Mouse (Mus musculus): ENCODE measurements at regions not wholly inside any gene's neighbourhood (a gene's known extent, or its start where the extent isn't known, plus 50 kb on each side); places are given as distances from the start of the nearest gene placed in this dataset.

DNA sequence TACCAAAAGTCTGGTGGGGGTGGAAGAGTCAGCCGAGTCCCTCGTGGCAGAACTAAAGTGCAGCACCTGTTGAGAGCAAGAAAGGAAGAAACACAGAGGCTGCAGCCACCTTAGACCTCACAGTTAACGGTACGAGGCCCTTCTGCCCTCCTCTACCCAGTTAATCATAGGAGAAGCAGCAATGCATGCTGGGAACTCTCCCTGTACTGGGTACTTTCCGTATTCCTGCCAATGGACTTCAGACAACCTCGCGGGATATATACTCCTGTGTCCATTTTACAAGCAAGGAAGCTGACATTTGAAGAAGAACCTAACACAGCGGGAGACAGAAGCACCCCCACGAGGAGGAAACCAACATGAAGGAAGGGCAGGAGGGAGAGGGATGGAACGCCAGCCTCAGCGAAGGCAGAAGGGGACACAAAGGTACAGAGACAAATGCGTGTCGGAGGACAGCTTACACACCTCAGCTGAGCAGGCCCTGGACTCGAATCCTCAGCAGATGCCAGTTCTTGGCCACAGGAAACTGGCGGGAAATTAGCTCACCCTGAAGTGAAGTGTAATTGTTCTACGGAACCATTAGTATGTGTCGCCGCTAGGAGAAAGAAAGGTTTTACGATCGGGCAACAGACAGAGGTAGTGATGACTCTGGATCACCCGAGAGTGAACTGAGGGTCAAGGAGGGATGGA is 170.6 kb upstream of the Jarid2 start:
- no peak for DNase-seq (ENCODE audit: low spot score)

- no peak for DNase-seq (ENCODE audit: low spot score)
Measured at GRCm38 (mm10) chr13:44559178-44559565, 170.1 kb upstream of the Jarid2 start.

DNA sequence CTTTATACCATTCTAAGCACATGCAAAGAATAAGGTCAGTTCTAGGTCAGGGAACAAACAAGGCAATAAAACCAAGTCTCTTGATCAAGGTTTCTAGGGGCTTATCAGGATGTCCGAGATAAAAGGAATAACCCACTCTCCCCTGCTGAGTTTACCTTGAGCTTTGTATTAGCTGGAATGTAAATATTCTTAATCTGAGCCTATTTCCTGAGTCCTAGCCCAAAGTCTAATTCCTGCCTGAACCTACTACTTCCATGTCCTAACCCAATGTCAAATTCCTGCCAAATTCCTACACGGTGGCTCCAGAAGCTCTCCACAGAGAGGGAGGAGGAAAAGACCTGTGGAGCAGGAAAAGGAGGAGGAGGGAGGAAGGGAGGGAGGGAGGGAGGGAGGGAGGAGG is 169.6 kb upstream of the Jarid2 start:
- no peak for DNase-seq (ENCODE audit: low spot score)

GRCm38 (mm10) chr13:44564705-44565104 is 164.6 kb upstream of the Jarid2 start:
- no peak for DNase-seq (ENCODE audit: low spot score)

- DNase-seq (ENCODE audit: low spot score) = no peak
Measured at GRCm38 (mm10) chr13:44567696-44568095, 161.6 kb upstream of the Jarid2 start.

DNA sequence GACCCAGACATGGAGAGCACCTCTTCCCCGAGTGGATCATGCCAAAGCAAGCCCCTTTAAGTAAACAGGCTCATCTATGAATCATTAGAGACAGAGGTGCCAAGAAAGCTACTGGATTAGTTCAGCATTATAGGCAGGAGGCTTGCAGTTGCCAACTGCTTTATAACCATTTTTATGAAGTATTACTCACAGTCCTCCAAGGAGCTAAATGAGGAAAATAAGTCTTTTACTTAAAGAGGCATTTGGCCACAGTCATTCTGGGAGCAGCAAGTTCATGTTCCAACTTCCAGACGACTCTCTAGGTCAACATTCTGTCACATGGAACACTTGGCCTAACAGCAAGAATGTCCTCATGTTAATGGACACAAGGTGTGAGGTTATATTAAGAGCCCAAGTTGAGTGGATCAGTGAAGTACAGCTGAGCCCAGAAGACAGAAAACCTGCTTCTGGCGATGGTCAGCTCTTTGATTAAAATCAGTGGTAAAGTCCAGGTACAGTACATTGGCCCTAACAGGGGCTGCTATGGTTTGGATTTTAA is 160.0 kb upstream of the Jarid2 start:
- DNase-seq (ENCODE audit: low spot score) = no peak

DNA sequence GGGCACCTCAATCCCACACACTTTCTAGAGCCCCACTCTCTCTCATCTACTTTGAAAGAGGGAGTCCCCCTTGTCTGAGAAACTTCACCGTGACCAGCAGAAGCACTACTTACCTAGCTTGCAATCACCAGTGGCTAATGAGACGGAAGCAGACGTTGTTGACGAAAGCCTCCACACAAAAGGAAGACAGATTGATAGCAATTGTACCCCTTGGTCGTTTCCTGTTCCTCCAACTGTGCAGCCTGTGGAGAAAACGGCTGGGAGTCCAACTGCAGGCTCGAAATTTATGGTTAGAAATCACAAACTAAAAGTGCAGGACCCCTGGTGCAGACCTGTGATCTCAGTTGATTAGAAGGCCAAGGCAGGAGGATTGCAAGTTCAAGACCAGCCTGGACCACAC is 155.8 kb upstream of the Jarid2 start:
- DNase-seq (ENCODE audit: low spot score) = no peak

DNA sequence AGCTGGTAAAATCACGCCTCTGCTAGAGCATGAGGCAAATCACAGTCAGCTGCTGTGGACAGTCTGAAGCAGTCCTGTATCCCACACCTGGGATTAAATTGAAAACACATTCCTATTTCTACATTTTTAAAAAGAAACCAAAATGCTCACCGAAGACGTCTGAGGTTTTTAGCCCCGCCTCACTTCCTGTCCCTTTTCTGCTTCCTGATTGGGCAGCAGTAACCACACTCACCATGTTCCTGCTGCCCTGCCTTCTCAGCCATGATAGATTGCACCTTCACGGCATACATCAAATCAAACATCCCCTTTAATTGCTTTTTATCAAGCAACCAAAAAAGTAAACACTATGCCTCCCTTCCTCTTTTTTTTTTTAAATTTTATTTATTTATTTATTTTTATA is 150.1 kb upstream of the Jarid2 start:
- no peak for DNase-seq (ENCODE audit: low spot score)

DNA sequence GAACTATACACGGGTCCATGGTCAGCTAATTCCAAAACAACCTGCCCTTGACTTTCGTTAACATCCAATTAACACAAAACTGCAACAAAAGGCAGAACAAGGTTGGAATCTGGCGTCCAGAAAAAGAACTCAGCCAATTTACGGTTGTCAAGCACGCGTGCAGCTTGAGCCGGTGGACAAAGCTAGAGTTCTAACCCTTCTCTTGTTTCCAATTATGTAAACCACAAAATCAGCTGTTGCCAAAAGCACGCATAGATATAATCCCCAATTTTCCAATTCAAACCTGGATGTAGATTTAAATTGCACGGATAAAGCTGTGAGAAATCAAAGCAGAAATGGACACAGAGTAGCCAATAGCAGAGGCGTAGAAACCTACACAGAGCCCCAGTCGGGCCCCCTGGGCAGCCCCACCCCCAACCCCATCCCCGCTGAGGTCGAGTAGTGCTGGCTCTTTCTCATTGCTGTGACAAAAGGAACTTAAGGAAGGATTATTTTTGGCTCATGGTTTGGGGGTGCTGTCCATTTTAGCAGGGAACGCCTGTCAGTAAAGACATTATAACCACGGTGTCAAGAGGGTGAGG is 149.0 kb upstream of the Jarid2 start:
- no peak for DNase-seq (ENCODE audit: low spot score)

DNA sequence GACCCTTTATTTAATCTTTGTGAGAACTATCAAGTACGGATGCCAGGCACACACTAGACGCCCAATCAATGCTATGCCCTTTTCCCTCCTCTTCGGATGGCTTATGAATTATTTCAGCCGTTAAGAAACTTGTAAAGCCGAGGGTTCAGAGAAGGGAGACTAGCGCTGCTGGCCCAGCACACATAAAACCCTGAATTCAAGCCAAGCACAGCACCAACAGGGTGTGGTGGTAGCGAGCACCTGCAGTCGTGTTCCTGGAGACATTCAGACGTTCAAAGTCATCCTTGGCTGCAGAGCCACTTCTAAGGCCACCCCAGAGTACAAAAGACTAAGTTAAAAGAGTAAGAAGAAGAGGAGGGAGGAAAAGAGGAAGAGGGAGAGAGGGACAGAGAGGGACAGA is 148.5 kb upstream of the Jarid2 start:
- DNase-seq (ENCODE audit: low spot score) = no peak

DNA sequence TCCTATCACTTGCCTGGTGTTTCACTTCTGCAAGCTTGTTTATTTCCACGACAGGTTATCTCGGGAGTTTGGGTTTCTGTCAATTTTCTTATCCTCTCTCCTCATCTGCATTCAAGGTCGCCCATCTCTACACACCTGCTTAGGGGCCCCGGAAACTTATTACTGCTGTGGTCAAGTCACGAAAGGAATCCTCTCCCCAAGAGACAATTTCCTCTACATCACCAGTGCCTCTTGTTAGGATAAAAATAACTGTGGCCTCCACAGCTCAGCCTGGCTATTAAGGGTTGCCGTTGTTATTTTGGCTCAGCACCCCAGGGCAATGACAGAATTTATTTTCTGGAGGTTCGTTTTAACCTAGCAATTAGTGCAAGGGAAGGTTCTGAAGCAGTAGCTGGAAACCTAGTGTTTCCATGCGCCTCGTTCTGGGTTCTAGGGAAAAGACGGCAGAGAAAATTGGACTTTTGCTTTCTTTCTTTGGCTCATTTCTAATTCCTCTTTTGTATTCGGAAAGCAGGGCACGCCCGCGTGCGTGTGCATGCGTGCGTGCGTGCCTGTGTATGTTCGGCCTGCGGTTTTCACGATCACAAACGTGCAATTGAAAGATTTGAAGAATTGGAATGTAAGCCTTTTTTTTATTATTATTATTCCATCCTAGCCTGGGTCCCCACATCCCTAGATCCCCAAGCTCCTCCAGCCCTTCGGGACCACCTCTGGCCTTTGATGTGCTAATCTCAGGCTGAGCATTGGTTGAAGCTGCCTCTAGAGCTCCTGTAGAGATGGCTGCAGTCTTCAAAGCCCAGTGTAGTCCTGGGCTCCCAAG is 147.1 kb upstream of the Jarid2 start:
- no peak for DNase-seq (ENCODE audit: low spot score)

- DNase-seq (ENCODE audit: low spot score) = no peak
Measured at GRCm38 (mm10) chr13:44582767-44583085, 146.5 kb upstream of the Jarid2 start.

DNA sequence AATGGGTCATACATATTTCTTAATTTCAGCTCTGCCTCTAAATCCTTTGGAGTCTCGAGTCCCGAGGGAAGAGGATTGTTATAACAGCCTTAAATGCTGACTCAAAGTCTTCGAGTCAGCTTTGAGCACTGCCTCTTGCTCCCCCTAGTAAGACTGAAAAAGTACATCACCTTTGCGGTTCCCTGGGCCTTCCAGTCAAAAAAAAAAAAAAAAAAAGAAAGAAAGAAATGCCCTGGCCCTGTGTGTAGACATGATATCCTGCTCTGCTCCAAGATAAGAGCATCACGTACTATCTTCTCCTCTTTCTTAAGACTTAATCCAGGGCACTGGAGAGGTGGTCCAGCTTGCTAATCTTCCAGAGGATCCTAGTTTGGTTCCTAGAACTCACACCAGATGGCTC is 145.7 kb upstream of the Jarid2 start:
- no peak for DNase-seq (ENCODE audit: low spot score)

- DNase-seq (ENCODE audit: low spot score) = no peak
Measured at GRCm38 (mm10) chr13:44584151-44584550, 145.1 kb upstream of the Jarid2 start.

DNA sequence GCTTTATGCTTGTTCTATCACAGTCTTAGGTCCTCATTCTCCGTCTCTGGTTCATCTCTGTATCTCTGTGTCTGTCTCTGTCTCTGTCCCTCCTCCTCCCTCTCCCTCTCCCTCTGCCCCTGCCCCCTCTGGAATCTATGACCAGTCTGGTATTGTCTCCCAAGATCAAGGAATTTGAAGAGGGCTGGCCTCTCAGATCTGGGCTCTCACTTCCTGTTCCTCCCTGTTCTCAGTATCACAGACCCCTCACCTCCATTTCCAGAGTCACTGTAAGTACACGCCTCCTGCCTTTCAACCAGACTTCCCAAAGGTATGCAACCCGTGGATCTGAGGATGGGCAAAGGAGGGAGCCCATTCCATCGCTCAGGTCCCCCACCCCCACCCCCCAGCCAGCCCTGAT is 144.7 kb upstream of the Jarid2 start:
- no peak for DNase-seq (ENCODE audit: low spot score)

GRCm38 (mm10) chr13:44587846-44588245 is 141.4 kb upstream of the Jarid2 start:
- no peak for DNase-seq (ENCODE audit: low spot score)

DNA sequence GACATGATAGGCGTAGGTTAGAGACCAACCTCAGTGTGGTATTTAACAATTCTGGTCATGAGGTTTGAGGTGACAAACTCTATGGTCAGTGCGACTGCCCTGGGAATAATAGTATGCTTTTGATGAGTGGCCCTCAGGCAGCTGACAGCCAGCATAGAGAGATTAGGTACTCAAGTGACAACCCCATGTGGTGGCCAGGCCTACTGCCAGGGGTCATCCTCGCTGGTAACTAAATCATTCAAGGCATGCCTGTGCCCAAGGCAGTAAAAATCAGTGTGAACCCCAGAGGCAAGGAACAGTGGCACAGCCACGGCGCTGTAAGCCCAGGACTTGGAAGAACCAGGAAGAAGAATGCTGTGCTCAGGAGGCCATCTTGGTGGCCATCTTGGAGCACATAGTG is 134.6 kb upstream of the Jarid2 start:
- DNase-seq (ENCODE audit: low spot score) = no peak

- no peak for DNase-seq (ENCODE audit: low spot score)
Measured at GRCm38 (mm10) chr13:44597666-44598065, 131.6 kb upstream of the Jarid2 start.

GRCm38 (mm10) chr13:44601024-44601423 is 128.2 kb upstream of the Jarid2 start:
- no peak for DNase-seq (ENCODE audit: low spot score)

- no peak for DNase-seq (ENCODE audit: low spot score)
Measured at GRCm38 (mm10) chr13:44602658-44603057, 126.6 kb upstream of the Jarid2 start.

- no peak for DNase-seq (ENCODE audit: low spot score)
Measured at GRCm38 (mm10) chr13:44607316-44608285, 121.7 kb upstream of the Jarid2 start.

- DNase-seq (ENCODE audit: low spot score) = no peak
Measured at GRCm38 (mm10) chr13:44608286-44608675, 121.0 kb upstream of the Jarid2 start.

All from urinary bladder, postnatal 25 days (tissue).